Mouse (Mus musculus): Measurements from ENCODE around the gene Htr5a. TPM values are rescaled to one million over a fixed set of nuclear protein-coding genes. Genes with fewer than 3 reads are reported as not detected.
A peak's percentile ranks its signal among the peaks of the same experiment; 100 is the strongest.

Htr5a gene
- polyA plus RNA-seq, 1 experiment from 2014 or later, result 0.66 TPM

GRCm38 (mm10) chr5:27854290-27854689 is 12.3 kb downstream of the Htr5a start:
- ATAC-seq (replicated peaks), result no peak

GRCm38 (mm10) chr5:27855726-27856125 is 13.8 kb downstream of the Htr5a start:
- Histone ChIP-seq H3K27me3 (no peaks in the 10 kb centered on the region), H3K4me1 (no peaks in the 10 kb centered on the region), H3K36me3 (no peaks in the 10 kb centered on the region), H3K9ac (replicated peaks) (no peak overlapping the region), H3K4me3 (no peak overlapping the region), H3K9me3 (no peaks in the 10 kb centered on the region), H3K4me2 (replicated peaks) (no peak overlapping the region), H3K27ac (replicated peaks) (no peak overlapping the region)
- no peak for ATAC-seq (replicated peaks)
- WGBS, result 76% methylated on average over 2 of the region's 2 CpGs

More at GRCm38 (mm10) chr5:27854290-27854689, 12.3 kb downstream of the Htr5a start:
- Histone ChIP-seq H3K9ac (replicated peaks) (no peak overlapping the region), H3K9me3 (no peaks in the 10 kb centered on the region), H3K4me1 (no peaks in the 10 kb centered on the region), H3K27me3 (no peaks in the 10 kb centered on the region), H3K4me2 (replicated peaks) (no peak overlapping the region), H3K27ac (replicated peaks) (no peak overlapping the region), H3K4me3 (no peak overlapping the region), H3K36me3 (no peaks in the 10 kb centered on the region)
- 54% methylated on average over 1 of the region's 1 CpGs for WGBS

DNA sequence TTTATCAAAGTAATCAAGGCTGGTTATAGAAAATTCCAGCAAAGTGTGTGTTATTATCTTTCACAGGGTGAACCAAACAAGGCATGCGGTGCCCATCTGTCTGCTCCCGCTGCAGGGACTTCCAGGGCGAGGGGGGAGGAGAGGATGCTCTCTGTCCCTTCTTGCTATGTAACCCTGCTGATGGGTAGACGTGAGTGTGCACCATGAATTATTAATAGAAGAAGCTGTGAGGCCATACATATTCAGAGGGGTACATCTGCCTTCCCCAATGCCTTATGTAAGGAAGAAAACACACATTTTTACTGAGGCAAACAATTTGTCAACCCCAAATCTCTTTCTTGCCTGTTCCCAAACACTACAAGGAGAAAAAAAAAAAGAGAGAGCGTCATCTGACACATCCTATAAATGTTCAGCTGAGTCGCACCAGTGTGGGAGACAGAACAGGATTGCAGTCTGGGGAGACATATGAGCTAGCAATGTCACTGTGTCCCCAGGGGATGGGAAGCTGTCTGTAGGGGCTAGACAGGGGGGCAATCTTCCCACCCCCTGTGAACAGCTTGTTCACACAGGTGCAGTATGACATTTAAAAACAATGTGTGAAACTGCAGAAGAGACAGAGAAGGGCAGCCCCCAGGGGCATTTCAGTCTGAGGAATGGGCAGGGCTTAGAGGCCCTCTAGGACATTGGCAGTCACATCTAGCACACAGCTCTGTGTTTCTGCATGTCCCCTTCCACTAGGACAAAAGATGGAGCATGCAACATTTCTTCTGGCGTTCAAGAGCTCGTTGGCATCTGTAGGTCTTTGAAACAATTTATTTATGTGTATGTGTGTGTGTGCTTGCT is 31.5 kb downstream of the Htr5a start:
- 48% methylated on average over 8 of the region's 8 CpGs for WGBS
- no peak overlapping the region for H3K9ac ChIP-seq (replicated peaks)
- no peaks in the 10 kb centered on the region for H3K27me3 ChIP-seq
- ATAC-seq (replicated peaks), result peak; percentile 95
- no peaks in the 10 kb centered on the region for H3K9me3 ChIP-seq
- no peak overlapping the region for H3K4me2 ChIP-seq (replicated peaks)
- H3K4me3 ChIP-seq, result no peak overlapping the region
- peak overlapping the region; percentile 55 for H3K27ac ChIP-seq (replicated peaks)
- peaks cover 14% of the 10 kb centered on the region for H3K4me1 ChIP-seq
- H3K36me3 ChIP-seq, result no peaks in the 10 kb centered on the region

GRCm38 (mm10) chr5:27874211-27874610 is 32.3 kb downstream of the Htr5a start:
- no peaks in the 10 kb centered on the region for H3K36me3 ChIP-seq
- H3K27me3 ChIP-seq, result no peaks in the 10 kb centered on the region
- ATAC-seq (replicated peaks), result 0 out of 2 replicates have a peak, but pooled peaks have one; percentile 14
- peak overlapping the region; percentile 55; the same call in 1 of the 2 replicates for H3K27ac ChIP-seq (replicated peaks)
- H3K9me3 ChIP-seq, result no peaks in the 10 kb centered on the region
- no peak overlapping the region for H3K4me2 ChIP-seq (replicated peaks)
- H3K4me3 ChIP-seq, result no peak overlapping the region
- H3K9ac ChIP-seq (replicated peaks), result no peak overlapping the region
- 73% methylated on average over 5 of the region's 5 CpGs for WGBS
- peaks cover 14% of the 10 kb centered on the region for H3K4me1 ChIP-seq

- no peak overlapping the region for H3K27ac ChIP-seq (replicated peaks)
- H3K9me3 ChIP-seq, result no peaks in the 10 kb centered on the region
- no peaks in the 10 kb centered on the region for H3K27me3 ChIP-seq
- WGBS, result 65% methylated on average over 4 of the region's 4 CpGs
- ATAC-seq (replicated peaks), result no peak
- H3K4me1 ChIP-seq, result peaks cover 14% of the 10 kb centered on the region
- H3K4me3 ChIP-seq, result no peak overlapping the region
- H3K9ac ChIP-seq (replicated peaks), result no peak overlapping the region
- no peak overlapping the region for H3K4me2 ChIP-seq (replicated peaks)
- H3K36me3 ChIP-seq, result no peaks in the 10 kb centered on the region
Observed at GRCm38 (mm10) chr5:27875341-27876105, 33.6 kb downstream of the Htr5a start.

GRCm38 (mm10) chr5:27878356-27878755 is 36.4 kb downstream of the Htr5a start:
- Histone ChIP-seq H3K4me2 (replicated peaks) (no peak overlapping the region), H3K4me1 (peaks cover 7% of the 10 kb centered on the region; the same call in 1 of the 2 replicates), H3K27ac (replicated peaks) (no peak overlapping the region), H3K27me3 (no peaks in the 10 kb centered on the region), H3K9me3 (no peaks in the 10 kb centered on the region), H3K36me3 (no peaks in the 10 kb centered on the region), H3K4me3 (no peak overlapping the region), H3K9ac (replicated peaks) (no peak overlapping the region)
- ATAC-seq (replicated peaks), result no peak
- WGBS, result 83% methylated on average over 5 of the region's 5 CpGs

- ATAC-seq (replicated peaks), result no peak
- no peaks in the 10 kb centered on the region for H3K4me1 ChIP-seq
- H3K9ac ChIP-seq (replicated peaks), result no peak overlapping the region
- H3K4me3 ChIP-seq, result no peak overlapping the region
- no peak overlapping the region for H3K4me2 ChIP-seq (replicated peaks)
- no peak overlapping the region for H3K27ac ChIP-seq (replicated peaks)
- WGBS, result 89% methylated on average over 3 of the region's 3 CpGs
- no peaks in the 10 kb centered on the region for H3K36me3 ChIP-seq
- H3K27me3 ChIP-seq, result no peaks in the 10 kb centered on the region
- no peaks in the 10 kb centered on the region for H3K9me3 ChIP-seq
Observed at GRCm38 (mm10) chr5:27879726-27880125, 37.8 kb downstream of the Htr5a start.

- Histone ChIP-seq H3K9me3 (no peaks in the 10 kb centered on the region), H3K4me2 (replicated peaks) (no peak overlapping the region), H3K4me3 (no peak overlapping the region), H3K9ac (replicated peaks) (no peak overlapping the region), H3K4me1 (no peaks in the 10 kb centered on the region), H3K36me3 (no peaks in the 10 kb centered on the region), H3K27ac (replicated peaks) (no peak overlapping the region), H3K27me3 (no peaks in the 10 kb centered on the region)
- ATAC-seq (replicated peaks), result no peak
- 64% methylated on average over 3 of the region's 3 CpGs for WGBS
Observed at GRCm38 (mm10) chr5:27880329-27881036, 38.5 kb downstream of the Htr5a start.

DNA sequence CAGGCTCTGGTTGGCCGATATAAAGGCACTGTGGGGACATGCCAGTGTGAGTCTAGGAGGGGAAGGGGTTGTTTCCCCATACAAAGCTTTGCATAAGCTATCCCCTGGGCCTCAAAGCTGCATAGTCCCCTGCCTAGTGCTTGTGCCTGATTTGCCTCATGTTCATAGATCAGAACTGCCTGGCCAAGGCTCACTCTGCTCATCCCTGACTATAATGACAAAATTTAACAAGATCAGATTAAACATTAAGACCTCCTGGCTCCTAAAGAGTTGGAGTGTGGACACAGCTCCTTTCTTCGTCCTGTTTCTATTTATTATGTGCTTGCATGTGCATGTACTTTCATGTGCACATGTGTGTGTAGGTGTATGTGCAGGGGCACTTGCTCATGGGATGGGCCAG is 39.3 kb downstream of the Htr5a start:
- ATAC-seq (replicated peaks), result no peak
- Histone ChIP-seq H3K9me3 (no peaks in the 10 kb centered on the region), H3K9ac (replicated peaks) (no peak overlapping the region), H3K36me3 (no peaks in the 10 kb centered on the region), H3K4me3 (no peak overlapping the region), H3K4me1 (no peaks in the 10 kb centered on the region), H3K27ac (replicated peaks) (no peak overlapping the region), H3K4me2 (replicated peaks) (no peak overlapping the region), H3K27me3 (no peaks in the 10 kb centered on the region)
- 80% methylated on average over 2 of the region's 2 CpGs for WGBS

GRCm38 (mm10) chr5:27888080-27888479 is 46.1 kb downstream of the Htr5a start:
- H3K4me1 ChIP-seq, result no peaks in the 10 kb centered on the region
- H3K36me3 ChIP-seq, result no peaks in the 10 kb centered on the region
- no peak overlapping the region for H3K9ac ChIP-seq (replicated peaks)
- no peak for ATAC-seq (replicated peaks)
- H3K9me3 ChIP-seq, result no peaks in the 10 kb centered on the region
- H3K27ac ChIP-seq (replicated peaks), result no peak overlapping the region
- H3K4me3 ChIP-seq, result no peak overlapping the region
- 92% methylated on average over 3 of the region's 3 CpGs for WGBS
- H3K27me3 ChIP-seq, result no peaks in the 10 kb centered on the region
- H3K4me2 ChIP-seq (replicated peaks), result no peak overlapping the region

- Histone ChIP-seq H3K9ac (replicated peaks) (no peak overlapping the region), H3K27me3 (no peaks in the 10 kb centered on the region), H3K36me3 (no peaks in the 10 kb centered on the region), H3K4me2 (replicated peaks) (no peak overlapping the region), H3K27ac (replicated peaks) (no peak overlapping the region), H3K4me1 (no peaks in the 10 kb centered on the region), H3K9me3 (no peaks in the 10 kb centered on the region), H3K4me3 (no peak overlapping the region)
- no peak for ATAC-seq (replicated peaks)
- WGBS, result 90% methylated on average over 3 of the region's 3 CpGs
Observed at GRCm38 (mm10) chr5:27895961-27896360, 54.0 kb downstream of the Htr5a start.

DNA sequence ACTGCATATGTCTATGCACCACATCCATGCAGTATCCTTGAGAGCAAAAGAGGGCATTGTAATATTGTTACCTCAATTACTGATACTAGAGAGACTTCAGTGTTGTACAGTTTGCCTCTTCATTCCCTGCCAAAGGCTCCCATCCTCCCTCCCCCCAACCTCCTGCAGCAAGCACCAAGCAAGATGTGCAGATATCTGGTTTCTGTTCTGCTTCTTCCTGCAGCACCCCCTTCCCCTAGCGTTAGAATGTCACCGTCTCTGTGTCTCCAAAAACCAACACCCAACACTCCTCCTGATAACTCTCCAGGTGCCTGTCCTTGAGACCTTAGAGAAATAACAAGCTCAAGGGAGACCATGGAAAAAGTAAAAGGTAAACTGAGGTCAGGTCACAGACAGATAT is 57.8 kb downstream of the Htr5a start:
- no peaks in the 10 kb centered on the region for H3K9me3 ChIP-seq
- 89% methylated on average over 2 of the region's 2 CpGs for WGBS
- no peak overlapping the region for H3K9ac ChIP-seq (replicated peaks)
- ATAC-seq (replicated peaks), result no peak
- no peak overlapping the region for H3K4me2 ChIP-seq (replicated peaks)
- no peak overlapping the region for H3K27ac ChIP-seq (replicated peaks)
- H3K4me3 ChIP-seq, result no peak overlapping the region
- no peaks in the 10 kb centered on the region for H3K27me3 ChIP-seq
- no peaks in the 10 kb centered on the region for H3K4me1 ChIP-seq
- no peaks in the 10 kb centered on the region for H3K36me3 ChIP-seq
